Mouse (Mus musculus) spleen, postnatal 4 days (tissue): ENCODE results near the gene Ppp1r1c.

Experiments used
- DNase-seq, 2 experiments: peaks; one replicate each; pipeline ENCODE4 v3.0.0; 2022; ENCODE audit warnings: low spot score in 2 of 2

Gene Ppp1r1c

GRCm38 (mm10) chr2:79865275-79865999, 157.9 kb downstream of the Ppp1r1c start:
- DNase-seq, result no peak
